Mouse (Mus musculus) liver, postnatal 0 days (tissue): Measurements from ENCODE around the gene Rab28.

ENCODE experiments used
- CTCF ChIP-seq: sonication (generic); IDR thresholded peaks from 2 replicates; pipeline ENCODE4 v1.5.1; 2016; ENCODE audit warnings: antibody characterized with exemption, low read depth
- EP300 ChIP-seq: IDR thresholded peaks from 2 replicates; pipeline ENCODE4 v1.6.1; 2016; ENCODE audit warnings: antibody characterized with exemption, low read depth, mild to moderate bottlenecking

GRCm38 (mm10) chr5:41752721-41753120 lies 44.8 kb upstream of the Rab28 start:
- TF ChIP-seq CTCF (no peak), EP300 (no peak)
